Mouse (Mus musculus): ENCODE measurements around the gene Sart1. TPM values are rescaled to one million over a fixed set of nuclear protein-coding genes. Genes with fewer than 3 reads are reported as not detected.
A peak's percentile ranks its signal among the peaks of the same experiment; 100 is the strongest.

Gene Sart1
- polyA plus RNA-seq, 1 experiment from 2014 or later: 69.1 TPM

GRCm38 (mm10) chr19:5392892-5393291, 4.4 kb upstream of the Sart1 start:
- Histone ChIP-seq H3K9ac (ENCODE audit: low read length) (no peak overlapping the region), H3K4me3 (ENCODE audit: low read depth, low read length) (no peak overlapping the region), H3K9me3 (ENCODE audit: control insufficient read depth, low read length) (no peaks in the 10 kb centered on the region), H3K4me1 (replicated peaks; ENCODE audit: control insufficient read depth, insufficient read depth, low read length) (peaks cover 14% of the 10 kb centered on the region), H3K27ac (ENCODE audit: low read depth) (no peak overlapping the region), H3K4me2 (ENCODE audit: low read length) (no peak overlapping the region), H3K36me3 (ENCODE audit: control insufficient read depth, insufficient read depth, low read length) (no peaks in the 10 kb centered on the region), H3K27me3 (replicated peaks; ENCODE audit: control insufficient read depth, insufficient read depth, low read length) (no peaks in the 10 kb centered on the region)
- 57% methylated on average over 4 of the region's 4 CpGs for WGBS
- DNase-seq (ENCODE audit: low spot score) (peak; percentile 80), ATAC-seq (replicated peaks; ENCODE audit: low FRiP score, low TSS enrichment, low read depth) (no peak)

- Histone ChIP-seq H3K27me3 (replicated peaks; ENCODE audit: control insufficient read depth, insufficient read depth, low read length) (no peaks in the 10 kb centered on the region), H3K9ac (ENCODE audit: low read length) (peak overlapping the region; percentile 87), H3K4me3 (ENCODE audit: low read depth, low read length) (peak overlapping the region; percentile 99), H3K27ac (ENCODE audit: low read depth) (peak overlapping the region; percentile 52; the same call in 1 of the 2 replicates), H3K4me1 (replicated peaks; ENCODE audit: control insufficient read depth, insufficient read depth, low read length) (peaks cover 26% of the 10 kb centered on the region), H3K36me3 (ENCODE audit: control insufficient read depth, insufficient read depth, low read length) (peaks cover 2% of the 10 kb centered on the region), H3K4me2 (ENCODE audit: low read length) (peak overlapping the region; percentile 63), H3K9me3 (ENCODE audit: control insufficient read depth, low read length) (no peaks in the 10 kb centered on the region)
- ATAC-seq (replicated peaks; ENCODE audit: low FRiP score, low TSS enrichment, low read depth) (no peak), DNase-seq (ENCODE audit: low spot score) (no peak)
- 50% methylated on average over 8 of the region's 8 CpGs for WGBS
These were observed 1.9 kb upstream of the Sart1 start for GRCm38 (mm10) chr19:5390416-5390815.

DNA sequence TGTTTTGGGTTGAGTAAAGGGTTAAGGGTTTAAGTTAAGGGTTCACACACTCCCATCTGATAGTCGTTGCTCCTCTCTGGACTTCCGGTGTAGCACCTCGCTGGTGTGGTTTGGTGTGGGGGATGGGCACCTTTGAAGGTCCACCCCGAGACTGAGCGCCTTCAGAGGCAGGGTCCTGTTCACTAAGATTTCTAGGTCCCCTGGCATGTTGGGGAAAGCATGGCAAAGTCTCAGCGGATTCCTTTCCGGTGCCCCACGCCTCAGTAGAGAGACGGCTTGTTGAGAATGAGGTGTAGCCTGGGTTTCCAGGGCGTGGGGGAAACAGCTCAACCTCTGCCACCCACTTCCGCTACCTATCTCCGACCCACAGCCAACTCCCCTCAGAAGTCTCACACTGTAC, 1.1 kb upstream of the Sart1 start:
- Histone ChIP-seq H3K9me3 (ENCODE audit: control insufficient read depth, low read length) (no peaks in the 10 kb centered on the region), H3K27ac (ENCODE audit: low read depth) (peak overlapping the region; percentile 73; the same call in 1 of the 2 replicates), H3K27me3 (replicated peaks; ENCODE audit: control insufficient read depth, insufficient read depth, low read length) (no peaks in the 10 kb centered on the region), H3K4me2 (ENCODE audit: low read length) (peak overlapping the region; percentile 63), H3K36me3 (ENCODE audit: control insufficient read depth, insufficient read depth, low read length) (peaks cover 9% of the 10 kb centered on the region), H3K4me3 (ENCODE audit: low read depth, low read length) (peak overlapping the region; percentile 99), H3K9ac (ENCODE audit: low read length) (peak overlapping the region; percentile 87), H3K4me1 (replicated peaks; ENCODE audit: control insufficient read depth, insufficient read depth, low read length) (peaks cover 26% of the 10 kb centered on the region)
- DNase-seq (ENCODE audit: low spot score): peak; percentile 77
- WGBS: 20% methylated on average over 12 of the region's 12 CpGs
- peak; percentile 42; the same call in 1 of the 2 replicates for ATAC-seq (replicated peaks; ENCODE audit: low FRiP score, low TSS enrichment, low read depth)

DNA sequence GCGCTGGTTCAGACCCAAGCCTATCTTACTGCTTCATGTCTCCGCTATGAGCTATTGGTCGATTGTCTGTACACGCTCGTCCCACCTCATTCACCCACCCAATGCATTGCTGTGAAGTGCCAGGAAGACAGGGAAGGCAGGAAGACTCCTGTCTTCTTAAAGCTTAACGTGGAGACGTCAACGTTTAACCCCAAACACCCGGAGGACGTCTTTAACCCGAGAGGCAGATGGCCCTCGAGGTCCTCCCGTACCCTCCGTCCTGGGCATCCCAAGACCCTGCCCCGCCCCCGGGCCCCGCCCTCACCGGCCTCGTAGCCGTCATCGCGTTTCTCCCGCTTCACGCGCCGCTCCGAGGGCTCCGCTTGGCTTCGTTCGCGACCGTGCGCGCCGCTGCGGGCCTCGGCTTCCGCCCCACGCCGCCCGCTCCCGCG, 477 bp downstream of the Sart1 start:
- no peak for DNase-seq (ENCODE audit: low spot score)

DNA sequence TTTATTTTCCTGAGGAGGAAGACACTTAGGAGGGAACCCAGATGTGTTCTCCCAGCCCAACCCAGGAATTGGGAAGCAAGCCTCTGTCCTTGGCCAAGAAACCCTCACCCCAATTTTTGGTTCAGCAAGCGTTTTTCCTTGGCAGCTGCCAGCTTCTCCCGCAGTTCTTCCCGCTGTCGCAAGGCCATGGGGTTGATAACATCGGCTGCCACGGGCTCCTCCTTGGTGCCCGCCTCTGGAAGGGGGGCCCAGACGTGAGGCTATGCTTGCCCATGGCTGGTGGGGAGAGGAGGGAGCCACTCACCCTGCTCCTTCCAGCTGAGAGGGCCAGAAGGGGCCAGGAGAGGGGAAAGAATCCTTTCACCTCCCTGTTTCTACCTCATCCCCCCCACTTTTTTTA, 3.8 kb downstream of the Sart1 start:
- Histone ChIP-seq H3K4me3 (ENCODE audit: low read depth, low read length) (no peak overlapping the region), H3K27ac (ENCODE audit: low read depth) (no peak overlapping the region), H3K9ac (ENCODE audit: low read length) (no peak overlapping the region), H3K27me3 (replicated peaks; ENCODE audit: control insufficient read depth, insufficient read depth, low read length) (no peaks in the 10 kb centered on the region), H3K36me3 (ENCODE audit: control insufficient read depth, insufficient read depth, low read length) (peaks cover 58% of the 10 kb centered on the region), H3K4me2 (ENCODE audit: low read length) (no peak overlapping the region), H3K4me1 (replicated peaks; ENCODE audit: control insufficient read depth, insufficient read depth, low read length) (peaks cover 18% of the 10 kb centered on the region), H3K9me3 (ENCODE audit: control insufficient read depth, low read length) (no peaks in the 10 kb centered on the region)
- WGBS: 91% methylated on average over 8 of the region's 8 CpGs
- DNase-seq (ENCODE audit: low spot score) (no peak), ATAC-seq (replicated peaks; ENCODE audit: low FRiP score, low TSS enrichment, low read depth) (no peak)

More for the DNA sequence above, 477 bp downstream of the Sart1 start:
- ATAC-seq (replicated peaks; ENCODE audit: low FRiP score, low TSS enrichment, low read depth): peak; percentile 39; the same call in 1 of the 2 replicates
- peak overlapping the region; percentile 87 for H3K9ac ChIP-seq (ENCODE audit: low read length)
- peak overlapping the region; percentile 78 for H3K27ac ChIP-seq (ENCODE audit: low read depth)
- no peaks in the 10 kb centered on the region for H3K27me3 ChIP-seq (replicated peaks; ENCODE audit: control insufficient read depth, insufficient read depth, low read length)
- H3K9me3 ChIP-seq (ENCODE audit: control insufficient read depth, low read length): no peaks in the 10 kb centered on the region
- H3K4me2 ChIP-seq (ENCODE audit: low read length): peak overlapping the region; percentile 88
- H3K36me3 ChIP-seq (ENCODE audit: control insufficient read depth, insufficient read depth, low read length): peaks cover 25% of the 10 kb centered on the region
- H3K4me3 ChIP-seq (ENCODE audit: low read depth, low read length): peak overlapping the region; percentile 99
- WGBS: under 1% methylated on average over 43 of the region's 43 CpGs
- peaks cover 26% of the 10 kb centered on the region for H3K4me1 ChIP-seq (replicated peaks; ENCODE audit: control insufficient read depth, insufficient read depth, low read length)

GRCm38 (mm10) chr19:5383326-5383725, 5.2 kb downstream of the Sart1 start:
- no peaks in the 10 kb centered on the region for H3K9me3 ChIP-seq (ENCODE audit: control insufficient read depth, low read length)
- peaks cover 70% of the 10 kb centered on the region for H3K36me3 ChIP-seq (ENCODE audit: control insufficient read depth, insufficient read depth, low read length)
- no peak overlapping the region for H3K9ac ChIP-seq (ENCODE audit: low read length)
- no peak for ATAC-seq (replicated peaks; ENCODE audit: low FRiP score, low TSS enrichment, low read depth)
- no peaks in the 10 kb centered on the region for H3K27me3 ChIP-seq (replicated peaks; ENCODE audit: control insufficient read depth, insufficient read depth, low read length)
- WGBS: 95% methylated on average over 12 of the region's 12 CpGs
- no peak overlapping the region for H3K27ac ChIP-seq (ENCODE audit: low read depth)
- H3K4me3 ChIP-seq (ENCODE audit: low read depth, low read length): no peak overlapping the region
- H3K4me1 ChIP-seq (replicated peaks; ENCODE audit: control insufficient read depth, insufficient read depth, low read length): peaks cover 13% of the 10 kb centered on the region
- no peak overlapping the region for H3K4me2 ChIP-seq (ENCODE audit: low read length)
- no peak for DNase-seq (ENCODE audit: low spot score)

DNA sequence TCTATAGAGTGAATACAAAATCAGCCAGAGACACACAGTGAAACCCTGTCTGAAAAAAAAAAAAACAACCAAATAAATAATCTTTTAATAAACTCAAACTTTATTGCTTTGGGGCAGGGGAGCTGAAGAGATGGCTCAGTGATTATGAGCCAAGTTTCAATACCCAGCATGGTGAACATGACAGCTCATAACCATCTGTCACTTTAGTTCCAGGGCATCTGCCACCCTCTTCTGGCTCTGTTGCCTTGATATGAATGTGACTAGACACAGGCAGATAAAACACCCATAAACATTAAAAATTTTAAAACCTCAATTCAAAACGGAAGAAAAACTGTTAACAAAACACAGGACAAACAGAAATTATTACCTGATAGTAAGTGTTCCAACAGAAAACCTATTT, 11.1 kb downstream of the Sart1 start:
- H3K4me3 ChIP-seq (ENCODE audit: low read depth, low read length): no peak overlapping the region
- H3K4me2 ChIP-seq (ENCODE audit: low read length): no peak overlapping the region
- H3K9me3 ChIP-seq (ENCODE audit: control insufficient read depth, low read length): no peaks in the 10 kb centered on the region
- ATAC-seq (replicated peaks; ENCODE audit: low FRiP score, low TSS enrichment, low read depth) (no peak), DNase-seq (ENCODE audit: low spot score) (no peak)
- peaks cover 62% of the 10 kb centered on the region for H3K36me3 ChIP-seq (ENCODE audit: control insufficient read depth, insufficient read depth, low read length)
- no peak overlapping the region for H3K9ac ChIP-seq (ENCODE audit: low read length)
- 87% methylated on average over 1 of the region's 1 CpGs for WGBS
- no peaks in the 10 kb centered on the region for H3K4me1 ChIP-seq (replicated peaks; ENCODE audit: control insufficient read depth, insufficient read depth, low read length)
- no peaks in the 10 kb centered on the region for H3K27me3 ChIP-seq (replicated peaks; ENCODE audit: control insufficient read depth, insufficient read depth, low read length)
- no peak overlapping the region for H3K27ac ChIP-seq (ENCODE audit: low read depth)

GRCm38 (mm10) chr19:5374748-5375147, 13.8 kb downstream of the Sart1 start:
- DNase-seq (ENCODE audit: low spot score) (no peak), ATAC-seq (replicated peaks; ENCODE audit: low FRiP score, low TSS enrichment, low read depth) (no peak)
- Histone ChIP-seq H3K4me3 (ENCODE audit: low read depth, low read length) (no peak overlapping the region), H3K9ac (ENCODE audit: low read length) (no peak overlapping the region), H3K4me2 (ENCODE audit: low read length) (no peak overlapping the region), H3K27ac (ENCODE audit: low read depth) (no peak overlapping the region), H3K4me1 (replicated peaks; ENCODE audit: control insufficient read depth, insufficient read depth, low read length) (no peaks in the 10 kb centered on the region), H3K27me3 (replicated peaks; ENCODE audit: control insufficient read depth, insufficient read depth, low read length) (no peaks in the 10 kb centered on the region), H3K36me3 (ENCODE audit: control insufficient read depth, insufficient read depth, low read length) (peaks cover 59% of the 10 kb centered on the region), H3K9me3 (ENCODE audit: control insufficient read depth, low read length) (no peaks in the 10 kb centered on the region)
- 63% methylated on average over 4 of the region's 4 CpGs for WGBS

DNA sequence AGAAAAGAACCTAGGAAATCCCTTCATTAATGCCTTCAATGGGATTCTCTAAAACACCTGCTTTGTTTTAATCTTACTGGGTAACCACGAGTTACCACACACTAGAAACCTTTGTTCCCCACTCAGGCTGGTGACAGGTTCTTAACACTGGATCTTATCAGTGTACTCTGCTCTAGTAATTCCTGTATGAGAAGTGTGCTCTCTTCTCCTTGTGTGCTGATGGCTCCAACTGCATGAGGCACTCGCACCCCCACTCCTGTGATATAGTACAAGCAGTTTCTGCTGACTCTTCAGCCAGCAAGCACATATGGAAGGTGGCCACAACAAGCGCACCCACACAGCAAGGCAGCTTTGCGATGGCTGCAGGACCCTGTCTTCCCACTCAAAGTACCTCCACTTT, 14.3 kb downstream of the Sart1 start:
- no peak overlapping the region for H3K9ac ChIP-seq (ENCODE audit: low read length)
- no peak overlapping the region for H3K27ac ChIP-seq (ENCODE audit: low read depth)
- no peaks in the 10 kb centered on the region for H3K9me3 ChIP-seq (ENCODE audit: control insufficient read depth, low read length)
- no peak overlapping the region for H3K4me2 ChIP-seq (ENCODE audit: low read length)
- DNase-seq (ENCODE audit: low spot score) (no peak), ATAC-seq (replicated peaks; ENCODE audit: low FRiP score, low TSS enrichment, low read depth) (no peak)
- no peaks in the 10 kb centered on the region for H3K27me3 ChIP-seq (replicated peaks; ENCODE audit: control insufficient read depth, insufficient read depth, low read length)
- 89% methylated on average over 4 of the region's 4 CpGs for WGBS
- H3K36me3 ChIP-seq (ENCODE audit: control insufficient read depth, insufficient read depth, low read length): peaks cover 59% of the 10 kb centered on the region
- no peak overlapping the region for H3K4me3 ChIP-seq (ENCODE audit: low read depth, low read length)
- no peaks in the 10 kb centered on the region for H3K4me1 ChIP-seq (replicated peaks; ENCODE audit: control insufficient read depth, insufficient read depth, low read length)
